Mouse (Mus musculus): ENCODE results near the gene Nr4a1.

GRCm38 (mm10) chr15:101224977-101225376 is 29.1 kb upstream of the Nr4a1 start:
- TF ChIP-seq GATA1 (IDR thresholded peaks at IDR 0.05; ENCODE audit: borderline replicate concordance, low read length) (no peak), FLI1 (IDR thresholded peaks at IDR 0.05; ENCODE audit: low read length) (no peak)
